Mouse (Mus musculus): ENCODE measurements around the gene Mrpl40. TPM values are rescaled to one million over a fixed set of nuclear protein-coding genes. Genes with fewer than 3 reads are reported as not detected.

Mrpl40 gene
- total RNA-seq, 2 experiments from 2014 or later: 62.5 to 62.6 TPM

DNA sequence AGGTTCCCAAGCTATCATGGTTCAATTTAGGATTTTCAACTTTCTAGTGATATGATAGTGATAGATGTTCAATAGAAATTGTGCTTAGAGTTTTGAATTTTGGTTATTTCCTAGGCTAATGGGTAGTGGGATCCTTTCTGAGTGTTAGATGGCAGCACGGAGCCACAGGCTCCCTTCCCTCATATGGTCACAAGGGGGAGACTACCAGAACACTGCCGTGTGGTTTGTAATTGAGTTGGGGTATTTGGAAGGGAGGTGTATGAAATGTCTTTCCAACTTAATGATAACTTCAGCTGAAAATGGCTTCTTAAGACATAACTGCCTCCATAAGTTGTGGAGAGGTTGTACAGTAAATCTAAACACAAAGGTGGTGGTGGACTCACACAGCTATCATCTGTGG is 43.2 kb downstream of the Mrpl40 start:
- DNase-seq (ENCODE audit: low spot score in 2 of 2): no peak

DNA sequence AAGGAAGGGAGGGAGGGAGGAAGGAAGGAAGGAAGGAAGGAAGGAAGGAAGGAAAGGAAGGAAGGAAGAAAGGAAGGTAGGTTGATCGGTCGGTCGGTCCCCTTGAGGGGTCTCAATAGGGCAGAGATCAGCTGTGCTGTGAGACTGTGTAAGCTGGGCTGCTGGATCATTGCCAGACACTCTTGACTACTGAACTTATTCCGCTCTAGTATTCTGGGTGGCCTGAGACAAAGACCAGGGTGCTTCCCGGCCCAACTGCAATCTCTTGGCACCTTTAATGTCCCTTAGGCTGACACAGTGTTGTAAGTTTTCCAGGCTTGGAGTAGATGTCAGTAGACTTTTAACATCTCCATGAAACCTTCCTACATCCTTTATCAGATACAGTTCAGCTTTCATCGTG is 47.6 kb downstream of the Mrpl40 start:
- no peak for DNase-seq (ENCODE audit: low spot score in 2 of 2)

DNA sequence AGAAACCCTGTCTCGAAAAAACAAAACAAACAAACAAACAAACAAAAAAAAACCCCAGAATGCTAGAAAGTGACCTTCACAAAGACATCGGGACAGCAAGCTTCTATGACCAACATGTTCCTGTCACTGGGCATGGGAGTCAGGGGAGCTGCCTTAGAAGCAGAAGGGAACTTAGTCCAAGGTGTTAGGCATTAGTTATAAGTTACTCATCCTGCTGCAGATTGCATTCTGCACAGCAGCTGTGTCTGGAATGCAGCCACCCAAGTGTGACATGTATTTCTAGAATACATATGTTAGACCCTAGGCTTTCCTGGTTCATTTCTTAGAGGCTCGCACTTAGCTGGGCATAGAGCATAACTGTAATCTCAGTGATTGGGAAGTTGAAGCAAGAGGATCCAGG is 48.0 kb downstream of the Mrpl40 start:
- DNase-seq (ENCODE audit: low spot score in 2 of 2): no peak

DNA sequence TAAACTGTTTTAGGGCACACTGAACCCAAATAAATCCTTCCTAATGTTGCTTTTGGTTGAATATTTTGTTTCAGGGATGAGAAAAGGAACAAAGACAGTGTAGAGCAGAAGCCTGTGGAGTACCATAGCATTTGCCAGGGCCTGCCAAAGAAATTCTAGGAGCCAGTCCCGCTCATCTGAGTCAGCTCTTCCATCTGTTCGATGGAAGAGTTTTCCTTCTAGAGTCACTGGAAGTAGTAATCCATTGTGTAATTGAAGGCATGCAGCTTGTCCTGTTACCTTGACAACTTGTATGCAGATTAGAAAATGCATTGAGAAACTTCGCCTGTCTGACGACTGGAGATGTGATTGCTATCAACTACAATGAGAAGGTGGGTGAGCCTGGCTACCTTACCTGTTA is 53.7 kb downstream of the Mrpl40 start:
- DNase-seq (ENCODE audit: low spot score in 2 of 2): no peak

DNA sequence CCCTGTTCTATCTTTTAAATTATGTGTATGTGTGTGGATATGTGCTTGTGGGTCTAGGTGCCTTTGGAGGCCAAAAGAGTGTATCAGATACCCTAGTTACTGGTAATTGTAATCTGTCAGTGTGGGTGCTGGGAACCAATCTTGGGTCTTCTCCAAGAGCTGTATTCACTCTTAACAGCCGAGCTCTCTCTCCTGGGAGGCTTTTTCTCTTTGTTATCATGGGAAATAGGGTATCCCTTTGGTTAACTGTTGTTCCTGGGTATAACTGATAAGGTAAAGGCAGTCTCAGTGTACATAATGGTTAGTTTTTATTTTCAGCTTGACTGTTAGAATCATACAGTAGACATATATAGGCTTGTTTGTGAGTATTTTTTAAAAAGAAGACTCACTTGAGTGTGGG is 54.3 kb downstream of the Mrpl40 start:
- no peak for DNase-seq (ENCODE audit: low spot score in 2 of 2)

Other genes with a start within 250 kb of the Mrpl40 start
- gene Sept5, start 246.9 kb downstream of the Mrpl40 start, total RNA-seq (2021): 10 to 100 TPM; 18.9 to 28.7 TPM
- gene Cldn5, start 100.0 kb downstream of the Mrpl40 start, total RNA-seq (2021): 10 to 100 TPM; 66.2 to 68.0 TPM
- gene Ufd1, start 65.1 kb downstream of the Mrpl40 start, total RNA-seq (2021): 100 to 1,000 TPM; 120 to 130 TPM
- gene Cdc45, start 64.9 kb downstream of the Mrpl40 start, total RNA-seq (2021): 10 to 100 TPM; 18.0 to 19.7 TPM
- 10 to 100 TPM; 23.8 to 27.5 TPM for gene 2510002D24Rik, start 40.3 kb downstream of the Mrpl40 start, total RNA-seq (2021)
- gene Gm28539, start 40.3 kb downstream of the Mrpl40 start, total RNA-seq (2021): 10 to 100 TPM in 1 of 2 experiments, 1 to 10 TPM in 1; 6.5 to 10.2 TPM
- 10 to 100 TPM; 55.5 to 72.1 TPM for gene Hira, start 175 bp upstream of the Mrpl40 start, total RNA-seq (2021)